Mouse (Mus musculus) liver, embryonic 11.5 days (tissue): ENCODE results near the gene Marcks. TPM values are rescaled to one million over a fixed set of nuclear protein-coding genes. Genes with fewer than 3 reads are reported as not detected.
"Not testable (repeated sequence)": the region's sequence is repeated elsewhere in the genome, so short reads cannot be mapped to it uniquely, and the experiment has no call there.

Experiments used
- ATAC-seq: fragments of 200-750 bp; cut with Nextera tagmentation; replicated peaks from 2 replicates; pipeline ENCODE4 v1.8.0; 2017; ENCODE audit warnings: moderate number of reproducible peaks, mild to moderate bottlenecking, moderate TSS enrichment, moderate library complexity; ENCODE audit not compliant: low FRiP score
- DNase-seq: peaks from one replicate; pipeline ENCODE4 v3.0.0-alpha.2; 2017; ENCODE audit warnings: low spot score
- H3K27ac ChIP-seq: fragments of 300-500 bp; sonication (generic); 2 replicates; pipeline ENCODE4 v1.5.1; 2014; ENCODE audit warnings: mild to moderate bottlenecking, low read depth, low read length, control low read depth
- H3K27me3 ChIP-seq: fragments of 300-500 bp; sonication (generic); replicated peaks from 2 replicates; pipeline ENCODE4 v1.6.1; 2014; ENCODE audit warnings: low read length, mixed read lengths; ENCODE audit not compliant: control insufficient read depth, insufficient read depth
- H3K36me3 ChIP-seq: fragments of 300-500 bp; sonication (generic); 2 replicates; pipeline ENCODE4 v1.6.1; 2014; ENCODE audit warnings: mild to moderate bottlenecking, low read length, moderate library complexity, mixed read lengths; ENCODE audit not compliant: control insufficient read depth, insufficient read depth
- H3K4me1 ChIP-seq: fragments of 300-500 bp; sonication (generic); replicated peaks from 2 replicates; pipeline ENCODE4 v1.6.1; 2014; ENCODE audit warnings: low read length, mixed read lengths; ENCODE audit not compliant: control insufficient read depth, insufficient read depth
- H3K4me2 ChIP-seq: fragments of 300-500 bp; sonication (generic); 2 replicates; pipeline ENCODE4 v1.6.1; 2014; ENCODE audit warnings: mild to moderate bottlenecking, control low read depth, moderate library complexity
- H3K4me3 ChIP-seq: fragments of 300-500 bp; sonication (generic); 2 replicates; pipeline ENCODE4 v1.5.1; 2014; ENCODE audit warnings: low read depth, low read length, control low read depth
- H3K9ac ChIP-seq: fragments of 300-500 bp; sonication (generic); 2 replicates; pipeline ENCODE4 v1.6.1; 2014; ENCODE audit warnings: low read depth, low read length, control low read depth
- H3K9me3 ChIP-seq: fragments of 300-500 bp; sonication (generic); 2 replicates; pipeline ENCODE4 v1.6.1; 2016; ENCODE audit warnings: low read length, inconsistent platforms, mixed read lengths; ENCODE audit not compliant: control insufficient read depth
- WGBS: fragments of 180-500 bp; shearing (Covaris S2); extraction: QIAGEN DNeasy Blood & Tissue Kit; methylation state at CpG from one replicate; pipeline ENCODE4 v1.1.7; 2014; 5-methylcytosine and 5-hydroxymethylcytosine counted together
- polyA plus RNA-seq: library from polyadenylated mRNA; unstranded; fragments of >200 nt; fragmentation: Nextera tagmentation; extraction: Ambion mirVana; gene quantifications from 2 replicates; pipeline ENCODE4 v1.2.1, GENCODE M21; 2014

Marcks gene
- polyA plus RNA-seq, 1 experiment from 2014 or later = 63.3 TPM

DNA sequence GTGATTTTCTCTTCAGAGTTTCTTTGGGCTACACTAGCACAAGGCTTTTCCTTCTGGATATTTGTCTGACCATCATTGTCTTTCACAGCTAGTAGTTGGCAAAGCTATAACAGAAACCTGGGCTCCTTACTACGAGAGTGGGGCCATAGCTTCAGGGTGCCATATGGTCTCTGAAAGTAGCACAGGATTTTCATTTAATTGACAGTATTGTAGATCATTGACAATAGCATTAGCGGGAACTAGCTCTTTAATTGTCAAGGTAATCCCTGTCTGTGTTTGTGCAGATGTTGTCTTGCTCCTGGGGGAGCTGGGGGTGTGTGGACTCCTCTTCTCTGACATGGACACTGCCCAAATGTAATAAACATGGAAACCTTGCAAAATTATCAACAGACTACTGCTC, 37.0 kb downstream of the Marcks start:
- ATAC-seq = no peak
- Histone ChIP-seq H3K27ac (no peak overlapping the region), H3K4me1 (no peaks in the 10 kb centered on the region), H3K36me3 (no peaks in the 10 kb centered on the region), H3K9ac (no peak overlapping the region), H3K4me3 (no peak overlapping the region), H3K9me3 (no peaks in the 10 kb centered on the region), H3K27me3 (no peaks in the 10 kb centered on the region), H3K4me2 (no peak overlapping the region)
- DNase-seq = no peak
- 76% methylated on average over 2 of the region's 2 CpGs for WGBS

DNA sequence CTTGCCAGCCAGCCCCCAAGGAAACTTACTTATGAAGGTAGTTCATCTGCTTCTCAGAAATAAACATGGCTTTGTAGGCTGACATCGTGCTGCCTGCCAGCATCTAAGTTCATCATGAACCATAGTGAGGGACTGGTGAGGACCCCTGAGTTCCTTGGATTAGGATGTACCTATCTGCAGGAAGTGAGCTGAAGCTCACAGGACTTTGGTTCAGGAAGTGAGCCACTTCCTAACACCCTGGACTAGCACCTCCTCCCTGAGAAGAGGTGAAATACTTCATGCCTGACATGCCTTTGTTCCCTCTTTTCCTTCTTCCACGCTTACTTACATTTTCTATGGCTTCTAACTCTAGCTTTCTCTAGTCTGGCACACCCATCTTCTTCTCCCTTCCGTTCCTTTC, 42.2 kb downstream of the Marcks start:
- Histone ChIP-seq H3K36me3 (no peaks in the 10 kb centered on the region), H3K4me2 (no peak overlapping the region), H3K9me3 (no peaks in the 10 kb centered on the region), H3K4me3 (no peak overlapping the region), H3K27me3 (no peaks in the 10 kb centered on the region), H3K9ac (no peak overlapping the region), H3K4me1 (no peaks in the 10 kb centered on the region), H3K27ac (no peak overlapping the region)
- ATAC-seq (no peak), DNase-seq (no peak)
- WGBS = 66% methylated on average over 3 of the region's 3 CpGs

DNA sequence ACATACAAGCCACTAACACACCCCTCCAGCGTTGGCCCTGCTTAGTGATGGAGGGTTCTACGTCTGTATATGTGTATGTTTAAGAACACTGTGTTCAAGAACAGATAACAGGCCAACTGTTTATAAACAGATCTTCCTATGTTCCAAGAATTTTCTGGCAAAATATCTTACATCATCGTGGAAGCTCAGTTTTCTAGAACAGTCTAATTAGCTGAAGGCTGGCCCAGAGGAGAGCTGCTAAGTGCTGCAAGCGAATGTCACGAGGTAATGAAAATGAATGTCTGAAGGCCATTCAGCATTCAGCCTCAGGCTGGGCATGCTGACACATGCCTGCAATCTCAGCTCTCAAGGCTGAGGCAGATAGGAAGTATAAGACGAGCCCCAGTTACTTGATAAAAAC, 42.9 kb downstream of the Marcks start:
- Histone ChIP-seq H3K4me3 (no peak overlapping the region), H3K27me3 (no peaks in the 10 kb centered on the region), H3K27ac (no peak overlapping the region), H3K9me3 (no peaks in the 10 kb centered on the region), H3K36me3 (no peaks in the 10 kb centered on the region), H3K9ac (no peak overlapping the region), H3K4me1 (no peaks in the 10 kb centered on the region), H3K4me2 (no peak overlapping the region)
- WGBS = 49% methylated on average over 6 of the region's 6 CpGs
- no peak for ATAC-seq
- no peak for DNase-seq

DNA sequence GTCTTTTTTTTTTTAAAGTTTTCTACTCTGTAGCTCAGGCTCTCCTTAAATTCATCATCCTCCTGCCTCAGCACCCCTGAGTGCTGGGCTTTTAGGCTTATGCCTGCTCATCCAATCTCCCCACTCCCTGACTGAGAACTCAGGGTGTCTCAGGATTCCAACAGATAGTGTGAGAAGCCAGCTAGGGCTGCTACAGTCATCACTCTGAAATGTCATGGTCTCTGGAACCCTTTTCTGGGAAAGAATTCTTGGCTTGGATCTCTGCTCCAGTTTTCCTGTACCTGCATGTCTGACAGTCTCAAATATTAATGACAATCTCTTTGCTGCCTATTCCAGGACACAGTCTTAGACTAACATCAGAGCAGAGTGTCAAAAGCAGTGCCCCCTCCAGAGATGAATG, 45.4 kb downstream of the Marcks start:
- Histone ChIP-seq H3K36me3 (no peaks in the 10 kb centered on the region), H3K4me2 (no peak overlapping the region), H3K9me3 (no peaks in the 10 kb centered on the region), H3K4me3 (no peak overlapping the region), H3K4me1 (no peaks in the 10 kb centered on the region), H3K27ac (no peak overlapping the region), H3K9ac (no peak overlapping the region), H3K27me3 (no peaks in the 10 kb centered on the region)
- no peak for DNase-seq
- ATAC-seq = no peak

DNA sequence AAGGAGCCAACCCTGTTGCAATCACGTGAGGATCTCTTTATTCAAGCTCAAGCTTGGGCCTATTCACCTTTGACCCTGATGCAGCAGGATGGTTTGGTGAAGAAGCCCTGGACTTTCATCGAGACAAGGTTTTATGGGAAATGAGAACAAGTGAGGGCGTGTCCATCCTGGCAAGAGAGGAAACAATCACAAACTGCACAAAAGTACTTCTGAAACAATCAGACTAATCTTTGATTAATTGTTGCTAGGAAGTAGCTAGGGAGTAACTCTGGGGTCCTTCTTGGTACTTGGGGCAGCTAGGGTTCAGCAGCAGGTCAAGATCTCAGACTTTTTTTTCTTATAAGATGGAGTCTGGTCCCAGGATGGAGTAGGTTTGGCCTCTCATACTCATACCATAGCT, 48.3 kb downstream of the Marcks start:
- H3K9ac ChIP-seq = no peak overlapping the region
- no peaks in the 10 kb centered on the region for H3K36me3 ChIP-seq
- no peaks in the 10 kb centered on the region for H3K4me1 ChIP-seq
- WGBS = 77% methylated on average over 3 of the region's 3 CpGs
- no peak for ATAC-seq
- no peaks in the 10 kb centered on the region for H3K27me3 ChIP-seq
- H3K4me2 ChIP-seq = no peak overlapping the region
- H3K27ac ChIP-seq = no peak overlapping the region
- H3K4me3 ChIP-seq = no peak overlapping the region
- H3K9me3 ChIP-seq = no peaks in the 10 kb centered on the region
- no peak for DNase-seq

DNA sequence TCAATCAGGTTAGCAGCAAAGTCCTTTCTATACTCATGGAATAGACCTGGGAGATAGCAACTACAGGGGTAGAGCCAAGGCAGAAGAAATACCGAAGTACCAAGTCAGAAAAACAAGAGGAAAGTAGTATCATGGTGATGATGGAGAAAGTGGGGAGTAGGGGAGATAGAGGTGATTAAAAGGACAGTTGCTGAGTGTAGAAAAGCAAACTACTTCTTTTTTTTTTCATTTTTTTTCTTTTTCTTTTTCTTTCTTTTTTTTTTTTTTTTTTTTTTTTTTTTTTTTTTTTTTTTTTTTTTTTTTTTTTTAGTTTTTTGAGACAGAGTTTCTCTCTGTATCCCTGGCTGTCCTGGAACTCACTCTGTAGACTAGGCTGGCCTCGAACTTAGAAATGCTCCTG, 54.6 kb downstream of the Marcks start:
- not testable (repeated sequence) for ATAC-seq, H3K27ac ChIP-seq, H3K4me2 ChIP-seq, H3K9ac ChIP-seq, H3K4me3 ChIP-seq, H3K36me3 ChIP-seq, H3K27me3 ChIP-seq, DNase-seq, H3K4me1 ChIP-seq, H3K9me3 ChIP-seq
- WGBS = 71% methylated on average over 2 of the region's 2 CpGs

Other genes with a start within 250 kb of the Marcks start
- 163 and 177 TPM in 2 replicates for gene Hdac2, start 164.4 kb downstream of the Marcks start, polyA plus RNA-seq